Mouse (Mus musculus) hematopoietic stem cell, adult 5-6 weeks (primary cell): ENCODE results near the gene Tmem100. TPM values are rescaled to one million over a fixed set of nuclear protein-coding genes. Genes with fewer than 3 reads are reported as not detected.

Source experiments
- ATAC-seq, 2 experiments: fragments of 125-278 bp in 1 of 2; replicated peaks in 1 of 2; 2 replicates each; pipeline ENCODE4 v1.8.0; 2016 to 2017; ENCODE audit warnings: inconsistent platforms in 2 of 2, mild to moderate bottlenecking in 2 of 2, moderate number of reproducible peaks in 2 of 2, low read depth in 1 of 2, moderate TSS enrichment in 1 of 2; ENCODE audit not compliant: low FRiP score in 2 of 2, poor library complexity in 2 of 2, severe bottlenecking in 2 of 2, insufficient read depth in 1 of 2, low TSS enrichment in 1 of 2
- total RNA-seq: library from RNA; stranded (forward); fragments of 172-1452, 232-1000 nt; gene quantifications from 2 replicates; pipeline ENCODE4 v1.2.3, GENCODE M21; 2017

The Tmem100 gene
- total RNA-seq, 1 experiment from 2014 or later = not detected

DNA sequence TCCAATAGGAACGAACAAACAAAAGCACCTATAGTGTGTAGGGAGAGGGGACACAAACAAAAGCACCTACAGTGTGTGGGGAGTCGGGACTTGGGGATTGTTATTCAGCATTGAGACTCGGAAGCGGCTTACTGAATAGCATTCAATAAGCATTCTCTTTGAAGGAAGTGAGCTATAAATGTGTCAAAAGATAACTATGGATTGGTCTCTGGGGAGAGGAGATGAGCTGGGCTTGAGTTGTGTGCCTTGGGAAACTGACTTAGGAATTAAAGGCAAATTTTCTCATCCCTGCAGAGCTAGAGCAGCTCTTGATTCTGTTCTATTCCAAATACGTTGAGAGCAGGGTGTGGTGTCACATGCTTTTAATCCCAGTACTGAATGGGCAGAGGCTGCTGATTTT lies 54.0 kb downstream of the Tmem100 start:
- ATAC-seq = no peak

Other genes with a start within 250 kb of the Tmem100 start
- 20.0 and 30.1 TPM in 2 replicates for gene Pctp, start 27.5 kb upstream of the Tmem100 start, total RNA-seq
- gene Gm45716, start 157.3 kb downstream of the Tmem100 start, total RNA-seq = 3.8 and 11.2 TPM in 2 replicates
- gene Mmd, start 219.1 kb downstream of the Tmem100 start, total RNA-seq = 14.4 and 15.1 TPM in 2 replicates